Mouse (Mus musculus): ENCODE results near the gene Drc1. TPM values are rescaled to one million over a fixed set of nuclear protein-coding genes. Genes with fewer than 3 reads are reported as not detected.

Gene Drc1
- total RNA-seq, 2 experiments from 2014 or later, result 0.10 to 0.53 TPM

GRCm38 (mm10) chr5:30285944-30286799 lies 5.0 kb downstream of the Drc1 start:
- no peak for DNase-seq
- intact Hi-C loops (cut with DNase I), result no loop called here

GRCm38 (mm10) chr5:30287106-30287882 lies 6.1 kb downstream of the Drc1 start:
- intact Hi-C loops (cut with DNase I), result no loop called here
- no peak for DNase-seq

- DNase-seq, result no peak
- intact Hi-C loops (cut with DNase I), result no loop called here
Measured at GRCm38 (mm10) chr5:30340815-30341214, 59.6 kb downstream of the Drc1 start.

- no peak for DNase-seq
- intact Hi-C loops (cut with DNase I), result no loop called here
Measured at GRCm38 (mm10) chr5:30341601-30342365, 60.6 kb downstream of the Drc1 start.

GRCm38 (mm10) chr5:30342601-30343015 lies 61.4 kb downstream of the Drc1 start:
- no peak for DNase-seq
- intact Hi-C loops (cut with DNase I), result no loop called here

GRCm38 (mm10) chr5:30343107-30343506 lies 61.9 kb downstream of the Drc1 start:
- intact Hi-C loops (cut with DNase I), result no loop called here
- peak; percentile 64 to 80 for DNase-seq

- DNase-seq, result no peak
- intact Hi-C loops (cut with DNase I), result no loop called here
Measured at GRCm38 (mm10) chr5:30343886-30344285, 62.7 kb downstream of the Drc1 start.

- DNase-seq, result no peak
- intact Hi-C loops (cut with DNase I), result no loop called here
Measured at GRCm38 (mm10) chr5:30353605-30354004, 72.4 kb downstream of the Drc1 start.

- intact Hi-C loops (cut with DNase I), result no loop called here
- DNase-seq, result no peak
Measured at GRCm38 (mm10) chr5:30355114-30355513, 73.9 kb downstream of the Drc1 start.

- intact Hi-C loops (cut with DNase I), result no loop called here
- DNase-seq, result peak; percentile 17 to 35
Measured at GRCm38 (mm10) chr5:30355559-30356159, 74.5 kb downstream of the Drc1 start.

GRCm38 (mm10) chr5:30356647-30357046 lies 75.5 kb downstream of the Drc1 start:
- intact Hi-C loops (cut with DNase I), result no loop called here
- no peak for DNase-seq

GRCm38 (mm10) chr5:30358436-30359099 lies 77.4 kb downstream of the Drc1 start:
- intact Hi-C loops (cut with DNase I), result no loop called here
- DNase-seq, result peak in 1 of 2 experiments; percentile 13

GRCm38 (mm10) chr5:30367405-30367804 lies 86.2 kb downstream of the Drc1 start:
- intact Hi-C loops (cut with DNase I), result no loop called here
- no peak for DNase-seq

GRCm38 (mm10) chr5:30369426-30369825 lies 88.2 kb downstream of the Drc1 start:
- intact Hi-C loops (cut with DNase I), result no loop called here
- DNase-seq, result peak; percentile 28 to 31

- no peak for DNase-seq
- intact Hi-C loops (cut with DNase I), result no loop called here
Measured at GRCm38 (mm10) chr5:30382876-30383275, 101.7 kb downstream of the Drc1 start.

- DNase-seq, result no peak
- intact Hi-C loops (cut with DNase I), result no loop called here
Measured at GRCm38 (mm10) chr5:30387726-30388125, 106.5 kb downstream of the Drc1 start.

- intact Hi-C loops (cut with DNase I), result loop anchor here (10.0 kb wide), 1 partner anchor 245 kb away; no protein-coding TSS in a partner anchor
- no peak for DNase-seq
Measured at GRCm38 (mm10) chr5:30389836-30390235, 108.6 kb downstream of the Drc1 start.

GRCm38 (mm10) chr5:30391473-30391872 lies 110.3 kb downstream of the Drc1 start:
- peak; percentile 70 to 88 for DNase-seq
- intact Hi-C loops (cut with DNase I), result loop anchor here (10.0 kb wide), 1 partner anchor 243 kb away; no protein-coding TSS in a partner anchor

GRCm38 (mm10) chr5:30400521-30400920 lies 119.3 kb downstream of the Drc1 start:
- intact Hi-C loops (cut with DNase I), result no loop called here
- DNase-seq, result no peak

GRCm38 (mm10) chr5:30401165-30401564 lies 120.0 kb downstream of the Drc1 start:
- no peak for DNase-seq
- intact Hi-C loops (cut with DNase I), result no loop called here
